Mouse (Mus musculus) embryonic facial prominence, embryonic 13.5 days (tissue): ENCODE measurements at regions not wholly inside any gene's neighbourhood (a gene's known extent, or its start where the extent isn't known, plus 50 kb on each side); places are given as distances from the start of the nearest gene placed in this dataset.

ENCODE experiments used
- ATAC-seq: fragments of 200-750 bp; cut with Nextera tagmentation; 2 replicates; pipeline ENCODE4 v1.8.0; 2017; ENCODE audit warnings: low read depth; ENCODE audit not compliant: insufficient number of reproducible peaks, insufficient read depth, low FRiP score, low TSS enrichment
- H3K27ac ChIP-seq: fragments of 300-500 bp; sonication (generic); 2 replicates; pipeline ENCODE4 v1.5.1; 2015; ENCODE audit warnings: moderate library complexity, mild to moderate bottlenecking, inconsistent platforms
- H3K27me3 ChIP-seq: fragments of 300-500 bp; sonication (generic); 2 replicates; pipeline ENCODE4 v1.6.1; 2015; ENCODE audit warnings: mild to moderate bottlenecking, inconsistent platforms
- H3K36me3 ChIP-seq: fragments of 300-500 bp; sonication (generic); 2 replicates; pipeline ENCODE4 v1.6.1; 2015; ENCODE audit warnings: mild to moderate bottlenecking, inconsistent platforms
- H3K4me1 ChIP-seq: fragments of 300-500 bp; sonication (generic); 2 replicates; pipeline ENCODE4 v1.6.1; 2015; ENCODE audit warnings: inconsistent platforms
- H3K4me2 ChIP-seq: fragments of 300-500 bp; sonication (generic); 2 replicates; pipeline ENCODE4 v1.6.1; 2015; ENCODE audit warnings: moderate library complexity, mild to moderate bottlenecking, inconsistent platforms
- H3K4me3 ChIP-seq: fragments of 300-500 bp; sonication (generic); 2 replicates; pipeline ENCODE4 v1.5.1; 2015; ENCODE audit warnings: mild to moderate bottlenecking, inconsistent platforms
- H3K9ac ChIP-seq: fragments of 300-500 bp; sonication (generic); 2 replicates; pipeline ENCODE4 v1.6.1; 2015; ENCODE audit warnings: mild to moderate bottlenecking, inconsistent platforms
- H3K9me3 ChIP-seq: fragments of 300-500 bp; sonication (generic); 2 replicates; pipeline ENCODE4 v1.6.1; 2016; ENCODE audit warnings: inconsistent platforms
- WGBS: fragments of 180-500 bp; shearing (Covaris S2); methylation state at CpG from one replicate; pipeline ENCODE4 v1.1.7; 2015; ENCODE audit warnings: mixed read lengths; 5-methylcytosine and 5-hydroxymethylcytosine counted together

DNA sequence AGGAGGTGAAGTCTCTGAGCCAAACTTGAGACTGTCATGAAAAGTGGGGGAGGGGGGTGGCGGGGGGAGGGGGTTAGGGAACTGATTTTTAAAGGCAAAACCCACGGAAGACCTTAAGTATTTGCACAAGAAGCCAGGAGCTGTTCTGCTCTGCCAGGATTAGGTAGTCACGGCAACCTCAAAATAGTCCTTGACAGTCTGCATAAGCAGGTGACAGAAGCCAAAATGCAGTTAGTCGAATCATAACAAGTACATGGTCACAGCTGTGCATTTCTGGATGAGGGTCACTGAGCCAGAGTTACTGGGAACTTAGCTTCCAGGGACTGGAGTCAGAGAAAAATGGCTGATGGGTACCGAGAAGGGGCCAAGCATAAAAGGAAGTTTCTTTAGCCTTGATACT lies 227.7 kb downstream of the Atp23 start:
- no peaks in the 10 kb centered on the region for H3K4me1 ChIP-seq
- no peaks in the 10 kb centered on the region for H3K36me3 ChIP-seq
- ATAC-seq: no peak
- no peaks in the 10 kb centered on the region for H3K27me3 ChIP-seq
- no peak overlapping the region for H3K4me3 ChIP-seq
- 68% methylated on average over 5 of the region's 5 CpGs for WGBS
- H3K27ac ChIP-seq: no peak overlapping the region
- no peaks in the 10 kb centered on the region for H3K9me3 ChIP-seq
- no peak overlapping the region for H3K9ac ChIP-seq
- no peak overlapping the region for H3K4me2 ChIP-seq

DNA sequence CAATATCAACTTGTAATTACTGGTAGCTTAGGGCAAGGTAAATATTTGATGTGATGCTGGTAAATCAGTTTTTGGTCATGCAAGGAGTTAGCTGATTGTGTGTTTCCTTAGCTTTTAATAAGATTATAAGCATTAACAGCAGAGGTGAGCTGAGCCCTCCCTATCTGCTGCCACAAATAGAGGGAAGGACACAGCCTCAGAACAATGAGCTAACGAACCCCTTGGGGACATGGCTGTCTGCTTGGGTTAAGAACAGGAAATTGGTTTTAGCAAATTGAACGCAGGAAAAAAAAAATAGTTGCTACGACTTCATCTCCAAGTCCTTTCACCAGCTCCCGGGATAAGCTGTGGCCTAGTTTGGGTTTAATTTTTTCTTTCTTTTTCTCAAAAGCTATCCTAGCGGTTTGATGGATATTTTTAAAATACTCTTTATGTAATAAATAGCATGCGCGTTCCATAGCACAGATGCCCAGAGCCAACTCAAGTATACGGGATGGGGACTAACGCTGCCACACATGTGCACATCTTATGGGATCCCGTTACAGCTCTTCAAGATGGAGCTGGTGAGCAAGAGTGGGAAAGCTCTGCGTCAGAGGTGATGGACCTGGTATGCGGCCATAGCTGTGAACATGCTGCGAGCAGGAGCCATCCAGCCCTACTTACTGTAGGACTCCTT lies 236.6 kb downstream of the Atp23 start:
- no peak overlapping the region for H3K4me3 ChIP-seq
- 0 out of 2 replicates have a peak, but pooled peaks cover 4% of the 10 kb centered on the region for H3K9me3 ChIP-seq
- WGBS: 71% methylated on average over 13 of the region's 13 CpGs
- H3K27ac ChIP-seq: no peak overlapping the region
- H3K27me3 ChIP-seq: no peaks in the 10 kb centered on the region
- H3K4me2 ChIP-seq: no peak overlapping the region
- H3K9ac ChIP-seq: no peak overlapping the region
- no peaks in the 10 kb centered on the region for H3K36me3 ChIP-seq
- no peak for ATAC-seq
- no peaks in the 10 kb centered on the region for H3K4me1 ChIP-seq

DNA sequence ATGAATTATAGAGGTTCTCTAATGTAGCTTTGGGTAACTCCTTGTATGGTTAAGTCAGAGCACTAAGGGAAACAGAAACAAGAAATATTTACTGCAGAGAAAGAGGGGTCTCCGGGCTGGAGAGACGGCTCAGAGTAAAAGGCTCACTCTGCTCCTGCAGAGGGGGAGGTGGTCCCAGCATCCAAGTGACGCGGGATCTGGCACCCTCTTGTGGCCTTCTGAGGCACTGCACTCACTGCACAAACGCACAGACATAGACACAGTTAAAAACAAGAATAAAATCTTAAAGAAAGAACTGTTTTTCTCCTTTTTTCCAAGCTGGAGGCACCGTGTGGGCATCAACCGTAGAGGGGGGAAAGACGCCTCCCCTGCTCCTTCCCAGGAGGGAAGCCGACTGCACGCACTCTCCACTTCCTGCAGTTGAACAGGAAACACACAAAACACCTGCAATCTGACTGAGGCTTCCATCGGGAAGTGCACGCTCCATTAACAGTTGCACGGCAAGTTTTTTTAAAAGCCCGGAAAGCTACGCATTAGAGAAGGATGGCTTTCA lies 237.6 kb downstream of the Atp23 start:
- Histone ChIP-seq H3K27ac (no peak overlapping the region), H3K9ac (no peak overlapping the region), H3K4me3 (no peak overlapping the region), H3K27me3 (no peaks in the 10 kb centered on the region), H3K9me3 (0 out of 2 replicates have a peak, but pooled peaks cover 4% of the 10 kb centered on the region), H3K4me1 (no peaks in the 10 kb centered on the region), H3K36me3 (no peaks in the 10 kb centered on the region), H3K4me2 (no peak overlapping the region)
- no peak; the same call in 1 of the 2 replicates for ATAC-seq
- WGBS: 71% methylated on average over 15 of the region's 15 CpGs

DNA sequence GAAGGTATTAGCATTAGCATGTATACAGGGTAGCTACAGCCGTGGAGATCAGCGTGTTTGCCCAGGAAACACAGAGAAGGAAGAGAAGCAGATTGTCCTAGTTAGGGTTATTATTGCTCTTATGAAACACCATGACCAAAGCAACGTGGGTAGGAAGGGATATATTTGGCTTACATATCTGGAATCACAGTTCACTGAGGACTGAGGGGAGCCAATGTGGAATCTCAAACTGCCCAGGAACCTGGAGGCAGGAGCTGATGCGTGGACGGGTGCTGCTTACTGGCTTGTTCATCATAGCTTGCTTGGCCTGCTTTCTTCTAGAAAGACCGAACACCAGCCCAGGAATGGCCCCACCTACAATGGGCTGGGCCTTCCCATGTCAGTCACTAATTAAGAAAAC lies 238.4 kb downstream of the Atp23 start:
- Histone ChIP-seq H3K36me3 (no peaks in the 10 kb centered on the region), H3K4me1 (no peaks in the 10 kb centered on the region), H3K4me3 (no peak overlapping the region), H3K27ac (no peak overlapping the region), H3K9ac (no peak overlapping the region), H3K9me3 (0 out of 2 replicates have a peak, but pooled peaks cover 4% of the 10 kb centered on the region), H3K27me3 (no peaks in the 10 kb centered on the region), H3K4me2 (no peak overlapping the region)
- no peak for ATAC-seq
- WGBS: 90% methylated on average over 6 of the region's 6 CpGs

DNA sequence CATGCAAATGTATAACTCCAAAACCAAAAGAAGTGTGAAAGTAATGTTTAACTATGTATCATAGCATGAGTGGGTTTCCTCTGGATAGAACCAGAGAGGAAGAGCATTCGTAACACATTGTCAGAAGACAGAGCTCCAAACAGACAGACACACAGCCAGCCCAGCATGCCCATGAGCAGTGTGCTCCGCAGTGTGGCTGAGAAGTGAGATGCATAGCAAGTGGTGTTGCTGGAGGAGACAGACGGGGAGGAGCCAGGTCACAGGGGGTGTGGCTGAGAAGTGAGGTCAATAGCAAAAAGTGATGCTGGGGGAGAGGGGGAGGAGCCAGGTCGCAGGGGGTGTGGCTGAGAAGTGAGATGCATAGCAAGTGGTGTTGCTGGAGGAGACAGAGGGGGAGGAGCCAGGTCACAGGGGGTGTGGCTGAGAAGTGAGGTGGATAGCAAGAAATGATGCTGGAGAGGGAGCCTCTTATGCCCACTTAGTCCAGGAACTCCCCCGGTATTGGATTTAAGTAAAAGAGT lies 240.0 kb downstream of the Atp23 start:
- Histone ChIP-seq H3K36me3 (no peaks in the 10 kb centered on the region), H3K27me3 (no peaks in the 10 kb centered on the region), H3K4me1 (no peaks in the 10 kb centered on the region), H3K9me3 (0 out of 2 replicates have a peak, but pooled peaks cover 4% of the 10 kb centered on the region), H3K27ac (no peak overlapping the region), H3K4me3 (no peak overlapping the region), H3K9ac (no peak overlapping the region), H3K4me2 (no peak overlapping the region)
- ATAC-seq: no peak
- 62% methylated on average over 5 of the region's 5 CpGs for WGBS

DNA sequence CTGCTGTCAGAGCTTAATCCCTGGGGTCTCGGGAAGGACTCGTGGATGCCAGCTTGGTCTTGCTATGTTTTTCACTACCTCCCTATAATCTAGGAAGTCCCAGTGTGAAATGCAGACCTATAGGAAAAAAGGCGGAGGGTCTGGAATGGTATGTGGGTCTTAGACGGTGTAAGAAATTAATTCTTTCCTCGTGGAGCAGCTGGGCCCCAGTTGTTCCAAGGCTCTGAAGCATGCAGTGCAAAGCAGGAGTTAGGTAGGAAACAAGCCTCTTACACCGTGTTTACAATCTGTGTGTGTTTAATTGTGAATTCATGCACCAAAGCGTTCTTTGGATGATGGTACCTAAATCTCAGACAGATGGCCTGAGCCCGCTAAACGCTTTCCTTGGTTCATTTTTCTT lies 241.1 kb downstream of the Atp23 start:
- Histone ChIP-seq H3K27ac (no peak overlapping the region), H3K4me2 (no peak overlapping the region), H3K36me3 (no peaks in the 10 kb centered on the region), H3K9me3 (0 out of 2 replicates have a peak, but pooled peaks cover 4% of the 10 kb centered on the region), H3K27me3 (no peaks in the 10 kb centered on the region), H3K4me3 (no peak overlapping the region), H3K4me1 (no peaks in the 10 kb centered on the region), H3K9ac (no peak overlapping the region)
- ATAC-seq: no peak
- 68% methylated on average over 9 of the region's 9 CpGs for WGBS

DNA sequence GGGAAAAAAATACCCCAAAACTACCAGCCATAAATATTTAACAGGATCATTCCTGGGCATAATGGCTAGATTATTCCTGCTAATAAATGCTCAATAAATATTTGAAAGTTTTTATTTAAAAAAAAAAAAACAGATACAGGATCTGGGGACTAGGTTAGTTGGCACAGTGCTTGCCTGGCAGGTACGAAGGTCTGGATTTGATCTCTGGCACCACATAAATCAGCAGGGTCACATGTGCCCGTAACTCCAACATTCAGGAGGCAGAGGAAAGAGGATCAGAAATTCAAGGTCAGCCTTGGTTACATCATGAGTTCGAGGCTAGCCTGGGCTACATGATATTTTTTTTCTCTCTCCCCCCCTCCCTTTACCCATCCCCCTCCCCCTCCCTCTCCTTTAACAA lies 248.5 kb downstream of the Atp23 start:
- Histone ChIP-seq H3K27ac (no peak overlapping the region), H3K36me3 (no peaks in the 10 kb centered on the region), H3K4me3 (no peak overlapping the region), H3K4me2 (no peak overlapping the region), H3K4me1 (no peaks in the 10 kb centered on the region), H3K9me3 (no peaks in the 10 kb centered on the region), H3K9ac (no peak overlapping the region), H3K27me3 (no peaks in the 10 kb centered on the region)
- ATAC-seq: no peak
- WGBS: 87% methylated on average over 3 of the region's 3 CpGs

DNA sequence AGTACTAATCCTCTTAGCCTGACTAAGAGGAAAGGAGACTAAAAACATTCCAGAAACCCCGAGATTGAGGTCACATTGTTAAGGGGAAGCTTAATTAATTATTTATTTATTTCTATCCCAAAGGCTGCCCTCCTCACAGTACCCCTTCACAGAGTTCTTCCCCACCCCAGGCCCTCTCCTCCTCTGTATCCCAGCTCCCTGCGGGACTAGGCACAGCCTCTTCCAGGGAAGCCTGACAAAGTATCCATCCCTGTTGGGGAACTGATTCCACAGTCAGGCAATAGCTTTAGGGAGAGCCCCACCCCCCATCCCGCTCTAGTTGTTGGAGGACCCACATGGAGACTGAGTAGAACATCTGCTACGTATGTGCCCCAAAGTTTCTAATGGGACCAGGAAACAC lies 254.6 kb downstream of the Atp23 start:
- H3K27ac ChIP-seq: no peak overlapping the region
- H3K4me2 ChIP-seq: no peak overlapping the region
- H3K36me3 ChIP-seq: no peaks in the 10 kb centered on the region
- no peak overlapping the region for H3K9ac ChIP-seq
- H3K4me1 ChIP-seq: no peaks in the 10 kb centered on the region
- H3K27me3 ChIP-seq: no peaks in the 10 kb centered on the region
- H3K9me3 ChIP-seq: no peaks in the 10 kb centered on the region
- ATAC-seq: no peak
- H3K4me3 ChIP-seq: no peak overlapping the region
- 30% methylated on average over 4 of the region's 4 CpGs for WGBS

DNA sequence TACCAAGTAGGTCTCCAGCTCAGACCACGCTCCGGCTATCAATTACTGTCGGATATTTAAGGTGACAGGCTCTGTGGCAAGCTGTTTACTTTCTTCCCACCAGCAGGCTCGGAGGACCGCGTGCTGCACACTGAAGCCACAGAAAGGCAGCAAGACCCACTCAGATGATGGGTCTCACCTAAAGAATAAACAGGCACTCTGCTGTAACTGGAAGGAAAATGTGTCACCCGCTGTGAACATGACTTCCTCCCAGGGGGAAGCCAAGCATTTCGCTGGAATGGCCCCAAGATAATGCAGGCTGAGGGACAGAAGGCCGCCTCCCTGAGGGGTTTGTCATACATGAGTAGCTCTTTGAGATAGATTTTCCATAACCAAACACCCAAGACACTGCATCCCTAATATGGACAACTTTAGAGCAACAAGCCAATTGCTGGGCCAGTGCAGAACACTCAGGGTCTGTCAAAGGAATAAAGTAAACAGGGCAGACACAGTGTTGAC lies 259.3 kb downstream of the Atp23 start:
- no peak overlapping the region for H3K9ac ChIP-seq
- 27% methylated on average over 9 of the region's 9 CpGs for WGBS
- H3K4me3 ChIP-seq: no peak overlapping the region
- H3K27ac ChIP-seq: no peak overlapping the region
- no peak overlapping the region for H3K4me2 ChIP-seq
- no peaks in the 10 kb centered on the region for H3K9me3 ChIP-seq
- H3K36me3 ChIP-seq: no peaks in the 10 kb centered on the region
- no peaks in the 10 kb centered on the region for H3K4me1 ChIP-seq
- no peaks in the 10 kb centered on the region for H3K27me3 ChIP-seq
- no peak for ATAC-seq

DNA sequence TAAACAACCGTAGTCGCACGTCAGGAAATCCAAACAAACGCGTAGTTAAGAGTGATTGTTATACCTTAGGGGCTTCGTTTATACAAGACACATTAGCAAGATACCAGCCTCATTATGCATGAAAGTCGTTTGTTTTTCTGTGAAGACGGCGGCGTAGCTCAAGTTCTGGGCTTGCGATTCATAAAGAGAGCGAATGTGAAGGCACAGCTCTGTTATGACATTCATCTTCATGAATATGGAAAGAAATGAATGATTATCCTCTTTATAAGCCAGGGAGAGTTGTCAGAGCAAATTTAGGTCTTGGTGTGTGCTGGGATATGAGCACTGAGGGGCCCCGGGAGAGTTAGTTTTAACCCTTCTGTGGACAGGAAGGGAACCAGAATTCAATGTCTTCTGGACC lies 266.4 kb downstream of the Atp23 start:
- ATAC-seq: no peak
- H3K27ac ChIP-seq: no peak overlapping the region
- H3K4me2 ChIP-seq: no peak overlapping the region
- H3K4me1 ChIP-seq: no peaks in the 10 kb centered on the region
- no peaks in the 10 kb centered on the region for H3K27me3 ChIP-seq
- no peaks in the 10 kb centered on the region for H3K36me3 ChIP-seq
- no peak overlapping the region for H3K4me3 ChIP-seq
- H3K9ac ChIP-seq: no peak overlapping the region
- H3K9me3 ChIP-seq: no peaks in the 10 kb centered on the region
- 54% methylated on average over 13 of the region's 13 CpGs for WGBS

DNA sequence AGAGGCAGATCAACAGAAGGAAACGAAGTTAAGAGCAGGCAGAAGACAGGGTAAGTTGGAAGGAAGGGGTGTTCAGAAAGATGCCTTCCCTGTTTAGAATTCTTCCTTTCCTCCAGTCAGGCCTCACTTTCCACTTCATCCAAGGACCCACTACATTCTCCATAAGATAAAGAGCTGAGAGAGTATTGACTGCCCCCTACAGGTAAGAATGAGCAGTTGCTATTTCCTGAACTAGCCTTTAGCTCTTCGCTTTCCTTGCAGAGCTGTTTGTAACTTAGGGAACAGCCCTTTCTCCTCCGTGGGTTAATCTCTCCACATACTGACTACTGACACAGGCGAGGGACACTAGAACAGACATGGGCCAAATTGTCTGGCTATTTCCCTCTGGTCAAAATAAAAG lies 273.1 kb downstream of the Atp23 start:
- no peak overlapping the region for H3K4me2 ChIP-seq
- H3K4me1 ChIP-seq: no peaks in the 10 kb centered on the region
- ATAC-seq: no peak
- no peaks in the 10 kb centered on the region for H3K36me3 ChIP-seq
- H3K27ac ChIP-seq: no peak overlapping the region
- no peaks in the 10 kb centered on the region for H3K9me3 ChIP-seq
- H3K9ac ChIP-seq: no peak overlapping the region
- WGBS: 45% methylated on average over 4 of the region's 4 CpGs
- no peaks in the 10 kb centered on the region for H3K27me3 ChIP-seq
- H3K4me3 ChIP-seq: no peak overlapping the region

DNA sequence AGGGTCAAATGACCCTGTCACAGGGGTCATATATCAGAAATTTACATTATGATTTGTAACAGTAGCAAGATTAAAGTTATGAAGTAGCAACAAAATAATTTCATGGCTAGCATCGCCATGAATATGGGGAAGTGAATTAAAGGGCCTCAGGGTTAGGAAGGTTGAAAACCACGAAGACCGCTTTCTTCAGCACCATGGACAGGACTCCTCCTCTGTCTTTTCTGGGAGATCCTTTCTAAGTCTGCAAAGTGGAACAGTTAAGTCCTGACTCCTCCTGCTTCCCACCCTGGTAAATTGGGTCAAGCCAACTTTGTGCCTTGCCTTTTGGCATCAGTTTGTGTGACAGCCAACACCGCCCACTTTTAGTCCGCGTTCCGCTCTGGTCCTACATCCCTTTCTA lies 275.7 kb downstream of the Atp23 start:
- H3K4me2 ChIP-seq: no peak overlapping the region
- H3K4me3 ChIP-seq: no peak overlapping the region
- no peak overlapping the region for H3K9ac ChIP-seq
- WGBS: 61% methylated on average over 7 of the region's 7 CpGs
- no peaks in the 10 kb centered on the region for H3K36me3 ChIP-seq
- no peak for ATAC-seq
- no peaks in the 10 kb centered on the region for H3K4me1 ChIP-seq
- no peaks in the 10 kb centered on the region for H3K9me3 ChIP-seq
- no peak overlapping the region for H3K27ac ChIP-seq
- H3K27me3 ChIP-seq: no peaks in the 10 kb centered on the region
